Mouse (Mus musculus) forebrain, embryonic 12.5 days (tissue): ENCODE measurements around the gene Cyp8b1. TPM values are rescaled to one million over a fixed set of nuclear protein-coding genes. Genes with fewer than 3 reads are reported as not detected.

Source experiments
- ATAC-seq: fragments of 200-750 bp; cut with Nextera tagmentation; 2 replicates; pipeline ENCODE4 v1.8.0; 2017; ENCODE audit warnings: moderate TSS enrichment; ENCODE audit not compliant: low FRiP score
- H3K27ac ChIP-seq: fragments of 300-500 bp; sonication (generic); 2 replicates; pipeline ENCODE4 v1.5.1; 2016; ENCODE audit warnings: mild to moderate bottlenecking
- H3K27me3 ChIP-seq: fragments of 300-500 bp; sonication (generic); 2 replicates; pipeline ENCODE4 v1.6.1; 2016; ENCODE audit warnings: mild to moderate bottlenecking
- H3K36me3 ChIP-seq: fragments of 300-500 bp; sonication (generic); replicated peaks from 2 replicates; pipeline ENCODE4 v1.6.1; 2016; ENCODE audit warnings: mild to moderate bottlenecking
- H3K4me1 ChIP-seq: fragments of 300-500 bp; sonication (generic); 2 replicates; pipeline ENCODE4 v1.6.1; 2016
- H3K4me2 ChIP-seq: fragments of 300-500 bp; sonication (generic); 2 replicates; pipeline ENCODE4 v1.6.1; 2016; ENCODE audit warnings: mild to moderate bottlenecking, moderate library complexity
- H3K4me3 ChIP-seq: fragments of 300-500 bp; sonication (generic); replicated peaks from 2 replicates; pipeline ENCODE4 v1.5.1; 2016; ENCODE audit warnings: mild to moderate bottlenecking
- H3K9ac ChIP-seq: fragments of 300-500 bp; sonication (generic); 2 replicates; pipeline ENCODE4 v1.6.1; 2016; ENCODE audit warnings: mild to moderate bottlenecking
- H3K9me3 ChIP-seq: fragments of 300-500 bp; sonication (generic); 2 replicates; pipeline ENCODE4 v1.6.1; 2016
- whole genome bisulfite sequencing: fragments of 180-500 bp; shearing (Covaris S2); methylation state at CpG from one replicate; pipeline ENCODE4 v1.1.7; 2016; 5-methylcytosine and 5-hydroxymethylcytosine counted together
- polyA plus RNA-seq: library from polyadenylated mRNA; unstranded; fragments of >200 nt; fragmentation: Nextera tagmentation; extraction: Ambion mirVana; gene quantifications from 2 replicates; pipeline ENCODE4 v1.2.1, GENCODE M21; 2016

Cyp8b1 gene
- polyA plus RNA-seq, 1 experiment from 2014 or later, result not detected

- Histone ChIP-seq H3K4me1 (no peaks in the 10 kb centered on the region), H3K9ac (no peak overlapping the region), H3K4me2 (no peak overlapping the region), H3K4me3 (no peak overlapping the region), H3K27me3 (no peaks in the 10 kb centered on the region; the same call in 1 of the 2 replicates), H3K9me3 (no peaks in the 10 kb centered on the region), H3K36me3 (no peaks in the 10 kb centered on the region), H3K27ac (no peak overlapping the region)
- 87% methylated on average over 4 of the region's 4 CpGs for WGBS
- no peak for ATAC-seq
Measured at GRCm38 (mm10) chr9:121912786-121913185, 3.3 kb downstream of the Cyp8b1 start.

GRCm38 (mm10) chr9:121911196-121911595 lies 4.9 kb downstream of the Cyp8b1 start:
- WGBS, result 91% methylated on average over 7 of the region's 7 CpGs
- no peak overlapping the region for H3K4me3 ChIP-seq
- no peaks in the 10 kb centered on the region for H3K4me1 ChIP-seq
- no peaks in the 10 kb centered on the region for H3K36me3 ChIP-seq
- H3K9me3 ChIP-seq, result no peaks in the 10 kb centered on the region
- no peak for ATAC-seq
- no peak overlapping the region for H3K27ac ChIP-seq
- no peak overlapping the region for H3K9ac ChIP-seq
- H3K27me3 ChIP-seq, result no peaks in the 10 kb centered on the region; the same call in 1 of the 2 replicates
- H3K4me2 ChIP-seq, result no peak overlapping the region

- Histone ChIP-seq H3K4me3 (no peak overlapping the region), H3K9ac (no peak overlapping the region), H3K27ac (no peak overlapping the region), H3K27me3 (no peaks in the 10 kb centered on the region; the same call in 1 of the 2 replicates), H3K4me2 (no peak overlapping the region), H3K4me1 (no peaks in the 10 kb centered on the region), H3K9me3 (no peaks in the 10 kb centered on the region), H3K36me3 (no peaks in the 10 kb centered on the region)
- WGBS, result 88% methylated on average over 6 of the region's 6 CpGs
- ATAC-seq, result no peak
Measured at GRCm38 (mm10) chr9:121909635-121910034, 6.5 kb downstream of the Cyp8b1 start.

- Histone ChIP-seq H3K9ac (no peak overlapping the region), H3K27me3 (no peaks in the 10 kb centered on the region; the same call in 1 of the 2 replicates), H3K27ac (no peak overlapping the region), H3K36me3 (no peaks in the 10 kb centered on the region), H3K4me1 (no peaks in the 10 kb centered on the region), H3K4me2 (no peak overlapping the region), H3K9me3 (no peaks in the 10 kb centered on the region), H3K4me3 (no peak overlapping the region)
- WGBS, result 95% methylated on average over 17 of the region's 17 CpGs
- no peak for ATAC-seq
Measured at GRCm38 (mm10) chr9:121908321-121908720, 7.8 kb downstream of the Cyp8b1 start.

GRCm38 (mm10) chr9:121907356-121908070 lies 8.6 kb downstream of the Cyp8b1 start:
- Histone ChIP-seq H3K4me2 (no peak overlapping the region), H3K4me1 (no peaks in the 10 kb centered on the region), H3K9me3 (no peaks in the 10 kb centered on the region), H3K9ac (no peak overlapping the region), H3K27ac (no peak overlapping the region), H3K36me3 (no peaks in the 10 kb centered on the region), H3K4me3 (no peak overlapping the region), H3K27me3 (no peaks in the 10 kb centered on the region; the same call in 1 of the 2 replicates)
- ATAC-seq, result no peak
- WGBS, result 76% methylated on average over 10 of the region's 10 CpGs

- H3K9ac ChIP-seq, result no peak overlapping the region
- no peak for ATAC-seq
- H3K27ac ChIP-seq, result no peak overlapping the region
- H3K9me3 ChIP-seq, result no peaks in the 10 kb centered on the region
- 81% methylated on average over 5 of the region's 5 CpGs for WGBS
- H3K4me1 ChIP-seq, result no peaks in the 10 kb centered on the region
- H3K27me3 ChIP-seq, result no peaks in the 10 kb centered on the region
- H3K4me2 ChIP-seq, result no peak overlapping the region
- H3K36me3 ChIP-seq, result no peaks in the 10 kb centered on the region
- H3K4me3 ChIP-seq, result no peak overlapping the region
Measured at GRCm38 (mm10) chr9:121906456-121906855, 9.6 kb downstream of the Cyp8b1 start.

- WGBS, result 84% methylated on average over 4 of the region's 4 CpGs
- no peak overlapping the region for H3K9ac ChIP-seq
- no peak overlapping the region for H3K27ac ChIP-seq
- no peak overlapping the region for H3K4me2 ChIP-seq
- no peaks in the 10 kb centered on the region for H3K36me3 ChIP-seq
- no peaks in the 10 kb centered on the region for H3K27me3 ChIP-seq
- H3K4me3 ChIP-seq, result no peak overlapping the region
- no peak for ATAC-seq
- H3K9me3 ChIP-seq, result no peaks in the 10 kb centered on the region
- H3K4me1 ChIP-seq, result no peaks in the 10 kb centered on the region
Measured at GRCm38 (mm10) chr9:121905556-121906185, 10.4 kb downstream of the Cyp8b1 start.

- Histone ChIP-seq H3K9ac (no peak overlapping the region), H3K4me3 (no peak overlapping the region), H3K4me1 (no peaks in the 10 kb centered on the region), H3K4me2 (no peak overlapping the region), H3K27me3 (no peaks in the 10 kb centered on the region), H3K27ac (no peak overlapping the region), H3K9me3 (no peaks in the 10 kb centered on the region), H3K36me3 (no peaks in the 10 kb centered on the region)
- WGBS, result 88% methylated on average over 7 of the region's 7 CpGs
- ATAC-seq, result no peak
Measured at GRCm38 (mm10) chr9:121904946-121905345, 11.2 kb downstream of the Cyp8b1 start.

- Histone ChIP-seq H3K9ac (no peak overlapping the region), H3K36me3 (no peaks in the 10 kb centered on the region), H3K4me1 (no peaks in the 10 kb centered on the region), H3K4me2 (no peak overlapping the region), H3K4me3 (no peak overlapping the region), H3K27me3 (no peaks in the 10 kb centered on the region), H3K27ac (no peak overlapping the region), H3K9me3 (no peaks in the 10 kb centered on the region)
- no peak for ATAC-seq
- 85% methylated on average over 4 of the region's 4 CpGs for WGBS
Measured at GRCm38 (mm10) chr9:121904319-121904718, 11.8 kb downstream of the Cyp8b1 start.

GRCm38 (mm10) chr9:121903476-121904305 lies 12.4 kb downstream of the Cyp8b1 start:
- Histone ChIP-seq H3K4me1 (no peaks in the 10 kb centered on the region), H3K4me3 (no peak overlapping the region), H3K36me3 (no peaks in the 10 kb centered on the region), H3K9ac (no peak overlapping the region), H3K9me3 (no peaks in the 10 kb centered on the region), H3K27me3 (no peaks in the 10 kb centered on the region), H3K4me2 (no peak overlapping the region), H3K27ac (no peak overlapping the region)
- no peak for ATAC-seq
- WGBS, result 82% methylated on average over 8 of the region's 8 CpGs

GRCm38 (mm10) chr9:121901710-121902700 lies 14.1 kb downstream of the Cyp8b1 start:
- WGBS, result 82% methylated on average over 5 of the region's 5 CpGs
- Histone ChIP-seq H3K4me3 (no peak overlapping the region), H3K27me3 (no peaks in the 10 kb centered on the region)

More at GRCm38 (mm10) chr9:121901710-121902700, 14.1 kb downstream of the Cyp8b1 start:
- Histone ChIP-seq H3K9me3 (no peaks in the 10 kb centered on the region), H3K4me1 (no peaks in the 10 kb centered on the region), H3K9ac (no peak overlapping the region), H3K27ac (no peak overlapping the region), H3K4me2 (no peak overlapping the region), H3K36me3 (no peaks in the 10 kb centered on the region)
- no peak for ATAC-seq
